Mouse (Mus musculus): Measurements from ENCODE around the gene Ly75. TPM values are rescaled to one million over a fixed set of nuclear protein-coding genes. Genes with fewer than 3 reads are reported as not detected.

Gene Ly75
- polyA plus RNA-seq, 1 experiment from 2014 or later = 2.1 TPM

- Histone ChIP-seq H3K27me3 (peaks cover 10% of the 10 kb centered on the region), H3K27ac (no peak overlapping the region), H3K9me3 (replicated peaks) (0 out of 2 replicates have a peak, but pooled peaks cover 4% of the 10 kb centered on the region), H3K4me3 (no peak overlapping the region), H3K4me1 (no peaks in the 10 kb centered on the region), H3K9ac (no peak overlapping the region), H3K36me3 (no peaks in the 10 kb centered on the region), H3K4me2 (replicated peaks) (no peak overlapping the region)
- ATAC-seq (ENCODE audit: low FRiP score) = no peak
- WGBS = 91% methylated on average over 1 of the region's 1 CpGs
Observed at GRCm38 (mm10) chr2:60289451-60289850, 93.7 kb downstream of the Ly75 start.

GRCm38 (mm10) chr2:60288606-60289005 lies 94.5 kb downstream of the Ly75 start:
- no peaks in the 10 kb centered on the region for H3K36me3 ChIP-seq
- WGBS = 83% methylated on average over 4 of the region's 4 CpGs
- no peak overlapping the region for H3K9ac ChIP-seq
- peaks cover 7% of the 10 kb centered on the region for H3K4me1 ChIP-seq
- H3K27ac ChIP-seq = no peak overlapping the region
- 0 out of 2 replicates have a peak, but pooled peaks cover 4% of the 10 kb centered on the region for H3K9me3 ChIP-seq (replicated peaks)
- peaks cover 18% of the 10 kb centered on the region for H3K27me3 ChIP-seq
- H3K4me3 ChIP-seq = no peak overlapping the region
- ATAC-seq (ENCODE audit: low FRiP score) = no peak
- H3K4me2 ChIP-seq (replicated peaks) = no peak overlapping the region

- 83% methylated on average over 8 of the region's 8 CpGs for WGBS
- Histone ChIP-seq H3K9ac (no peak overlapping the region), H3K4me2 (replicated peaks) (no peak overlapping the region), H3K4me3 (no peak overlapping the region), H3K27me3 (peaks cover 21% of the 10 kb centered on the region), H3K9me3 (replicated peaks) (0 out of 2 replicates have a peak, but pooled peaks cover 4% of the 10 kb centered on the region), H3K36me3 (no peaks in the 10 kb centered on the region), H3K4me1 (peaks cover 12% of the 10 kb centered on the region), H3K27ac (no peak overlapping the region)
- ATAC-seq (ENCODE audit: low FRiP score) = no peak
Observed at GRCm38 (mm10) chr2:60285107-60285617, 97.9 kb downstream of the Ly75 start.

- peak within 1 kb of the TSS; percentile 65 for H3K9ac ChIP-seq
- H3K27ac ChIP-seq = 0 out of 2 replicates have a peak within 1 kb of the TSS, but pooled peaks have one; percentile 1
- no peak for ATAC-seq (ENCODE audit: low FRiP score)
- H3K27me3 ChIP-seq = peaks cover 21% of the 10 kb centered on the region
- 0 out of 2 replicates have a peak, but pooled peaks cover 4% of the 10 kb centered on the region for H3K9me3 ChIP-seq (replicated peaks)
- WGBS = 51% methylated on average over 4 of the region's 4 CpGs
- peak within 1 kb of the TSS; percentile 91 for H3K4me2 ChIP-seq (replicated peaks)
- H3K4me1 ChIP-seq = peaks cover 12% of the 10 kb centered on the region
- H3K36me3 ChIP-seq = no peaks in the 10 kb centered on the region
- peak within 1 kb of the TSS; percentile 46 for H3K4me3 ChIP-seq
Observed at GRCm38 (mm10) chr2:60284467-60284821, 98.7 kb downstream of the Ly75 start, which contains the start of gene Cd302. TSS of gene Cd302 (minus strand) at chr2:60284488.

- Histone ChIP-seq H3K4me1 (peaks cover 12% of the 10 kb centered on the region), H3K9ac (peak overlapping the region; percentile 65), H3K4me3 (peak overlapping the region; percentile 46), H3K27ac (0 out of 2 replicates have a peak overlapping the region, but pooled peaks have one; percentile 1), H3K9me3 (replicated peaks) (0 out of 2 replicates have a peak, but pooled peaks cover 4% of the 10 kb centered on the region), H3K27me3 (peaks cover 21% of the 10 kb centered on the region), H3K4me2 (replicated peaks) (peak overlapping the region; percentile 91), H3K36me3 (no peaks in the 10 kb centered on the region)
- peak; percentile 84 for ATAC-seq (ENCODE audit: low FRiP score)
- 2% methylated on average over 40 of the region's 42 CpGs for WGBS
Observed at GRCm38 (mm10) chr2:60283751-60284466, 99.2 kb downstream of the Ly75 start.

GRCm38 (mm10) chr2:60283208-60283750 lies 99.8 kb downstream of the Ly75 start:
- Histone ChIP-seq H3K9me3 (replicated peaks) (0 out of 2 replicates have a peak, but pooled peaks cover 4% of the 10 kb centered on the region), H3K9ac (0 out of 2 replicates have a peak overlapping the region, but pooled peaks have one; percentile 65), H3K4me1 (peaks cover 12% of the 10 kb centered on the region), H3K4me3 (peak overlapping the region; percentile 46), H3K4me2 (replicated peaks) (peak overlapping the region; percentile 91), H3K36me3 (no peaks in the 10 kb centered on the region), H3K27me3 (peaks cover 21% of the 10 kb centered on the region), H3K27ac (no peak overlapping the region)
- ATAC-seq (ENCODE audit: low FRiP score) = no peak; the same call in 1 of the 2 replicates
- 10% methylated on average over 9 of the region's 9 CpGs for WGBS

- peaks cover 21% of the 10 kb centered on the region for H3K27me3 ChIP-seq
- H3K4me2 ChIP-seq (replicated peaks) = peak overlapping the region; percentile 91; the same call in 1 of the 2 replicates
- no peaks in the 10 kb centered on the region for H3K36me3 ChIP-seq
- no peak for ATAC-seq (ENCODE audit: low FRiP score)
- H3K4me3 ChIP-seq = no peak overlapping the region
- no peak overlapping the region for H3K9ac ChIP-seq
- H3K4me1 ChIP-seq = peaks cover 12% of the 10 kb centered on the region
- 0 out of 2 replicates have a peak, but pooled peaks cover 4% of the 10 kb centered on the region for H3K9me3 ChIP-seq (replicated peaks)
- H3K27ac ChIP-seq = no peak overlapping the region
- 85% methylated on average over 4 of the region's 4 CpGs for WGBS
Observed at GRCm38 (mm10) chr2:60282625-60283024, 100.5 kb downstream of the Ly75 start.

GRCm38 (mm10) chr2:60278627-60279026 lies 104.5 kb downstream of the Ly75 start:
- peaks cover 6% of the 10 kb centered on the region for H3K4me1 ChIP-seq
- 96% methylated on average over 4 of the region's 4 CpGs for WGBS
- ATAC-seq (ENCODE audit: low FRiP score) = no peak

GRCm38 (mm10) chr2:60269856-60270479 lies 113.1 kb downstream of the Ly75 start:
- no peak overlapping the region for H3K4me3 ChIP-seq
- H3K9me3 ChIP-seq (replicated peaks) = no peaks in the 10 kb centered on the region; the same call in 1 of the 2 replicates
- H3K36me3 ChIP-seq = no peaks in the 10 kb centered on the region
- 96% methylated on average over 14 of the region's 14 CpGs for WGBS
- ATAC-seq (ENCODE audit: low FRiP score) = no peak
- H3K4me1 ChIP-seq = no peaks in the 10 kb centered on the region
- H3K9ac ChIP-seq = no peak overlapping the region
- H3K27ac ChIP-seq = no peak overlapping the region
- H3K27me3 ChIP-seq = no peaks in the 10 kb centered on the region
- no peak overlapping the region for H3K4me2 ChIP-seq (replicated peaks)

More at GRCm38 (mm10) chr2:60278627-60279026, 104.5 kb downstream of the Ly75 start:
- Histone ChIP-seq H3K4me2 (replicated peaks) (no peak overlapping the region), H3K36me3 (no peaks in the 10 kb centered on the region), H3K27me3 (peaks cover 3% of the 10 kb centered on the region; the same call in 1 of the 2 replicates), H3K27ac (no peak overlapping the region), H3K9ac (no peak overlapping the region), H3K9me3 (replicated peaks) (no peaks in the 10 kb centered on the region), H3K4me3 (no peak overlapping the region)

- no peak for ATAC-seq (ENCODE audit: low FRiP score)
- H3K4me1 ChIP-seq = no peaks in the 10 kb centered on the region
- no peak overlapping the region for H3K4me3 ChIP-seq
- H3K4me2 ChIP-seq (replicated peaks) = no peak overlapping the region
- no peak overlapping the region for H3K27ac ChIP-seq
- H3K27me3 ChIP-seq = no peaks in the 10 kb centered on the region
- no peaks in the 10 kb centered on the region; the same call in 1 of the 2 replicates for H3K9me3 ChIP-seq (replicated peaks)
- H3K9ac ChIP-seq = no peak overlapping the region
- H3K36me3 ChIP-seq = no peaks in the 10 kb centered on the region
- WGBS = 44% methylated on average over 1 of the region's 1 CpGs
Observed at GRCm38 (mm10) chr2:60267567-60267966, 115.5 kb downstream of the Ly75 start.

- Histone ChIP-seq H3K27ac (no peak overlapping the region), H3K4me3 (no peak overlapping the region), H3K36me3 (no peaks in the 10 kb centered on the region), H3K9ac (no peak overlapping the region), H3K27me3 (no peaks in the 10 kb centered on the region), H3K9me3 (replicated peaks) (0 out of 2 replicates have a peak, but pooled peaks cover 3% of the 10 kb centered on the region), H3K4me1 (no peaks in the 10 kb centered on the region), H3K4me2 (replicated peaks) (no peak overlapping the region)
- WGBS = 85% methylated on average over 5 of the region's 5 CpGs
- no peak for ATAC-seq (ENCODE audit: low FRiP score)
Observed at GRCm38 (mm10) chr2:60260621-60261350, 122.3 kb downstream of the Ly75 start.
